Mouse (Mus musculus) splenic B cell, adult 2 months (primary cell): ENCODE data around the gene Bloc1s1.

ENCODE experiments used
- DNase-seq: peaks from one replicate; pipeline ENCODE4 v3.0.0-alpha.2; 2011; ENCODE audit warnings: low read depth, low spot score
- H3K27me3 ChIP-seq: 2 replicates; pipeline ENCODE4 v1.6.1; 2012; ENCODE audit warnings: mild to moderate bottlenecking, low read length, moderate library complexity, mixed read lengths; ENCODE audit not compliant: control insufficient read depth, poor library complexity, insufficient read depth, severe bottlenecking
- H3K36me3 ChIP-seq: 2 replicates; pipeline ENCODE4 v1.6.1; 2012; ENCODE audit warnings: mild to moderate bottlenecking, low read length, moderate library complexity, mixed read lengths; ENCODE audit not compliant: control insufficient read depth, poor library complexity, insufficient read depth, severe bottlenecking

Bloc1s1 gene

GRCm38 (mm10) chr10:128888941-128889827, 34.7 kb downstream of the Bloc1s1 start:
- H3K36me3 ChIP-seq = peaks cover 3% of the 10 kb centered on the region
- peak; percentile 67 for DNase-seq
- no peaks in the 10 kb centered on the region for H3K27me3 ChIP-seq

GRCm38 (mm10) chr10:128882067-128882466, 41.8 kb downstream of the Bloc1s1 start:
- no peak for DNase-seq
- H3K36me3 ChIP-seq = no peaks in the 10 kb centered on the region; the same call in none of the 2 replicates
- H3K27me3 ChIP-seq = no peaks in the 10 kb centered on the region

- Histone ChIP-seq H3K36me3 (peaks cover 4% of the 10 kb centered on the region), H3K27me3 (no peaks in the 10 kb centered on the region)
- DNase-seq = no peak
Observed at GRCm38 (mm10) chr10:128878811-128879210, 45.0 kb downstream of the Bloc1s1 start.

GRCm38 (mm10) chr10:128878291-128878690, 45.5 kb downstream of the Bloc1s1 start:
- H3K36me3 ChIP-seq = peaks cover 4% of the 10 kb centered on the region
- H3K27me3 ChIP-seq = no peaks in the 10 kb centered on the region
- DNase-seq = no peak

DNA sequence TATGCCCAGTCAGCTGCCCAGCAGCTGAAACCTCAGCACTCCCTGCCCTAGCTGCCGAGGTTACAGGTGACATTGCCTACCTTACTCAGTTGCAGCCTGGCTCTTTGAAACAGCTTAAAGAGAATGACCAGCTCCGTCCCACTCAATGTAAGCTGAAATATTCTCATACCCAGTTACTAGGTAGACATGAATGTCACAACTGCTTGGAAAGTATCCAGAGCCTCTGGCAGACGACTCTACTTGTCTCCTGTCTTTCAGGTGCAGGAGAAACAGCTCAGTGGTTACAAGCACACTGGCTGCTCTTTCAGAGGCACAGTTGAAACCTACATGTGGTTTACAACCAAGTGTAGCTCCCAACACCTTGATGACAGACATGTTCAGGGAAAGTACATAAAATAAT, 53.5 kb downstream of the Bloc1s1 start:
- H3K27me3 ChIP-seq = no peaks in the 10 kb centered on the region
- H3K36me3 ChIP-seq = peaks cover 14% of the 10 kb centered on the region
- DNase-seq = no peak
